Mouse (Mus musculus) c-Kit-positive CD71-positive TER-119-positive erythroid progenitor cells, embryonic 14.5 days (primary cell): ENCODE measurements around the gene Siva1.
A peak's percentile ranks its signal among the peaks of the same experiment; 100 is the strongest.

ENCODE experiments used
- DNase-seq: peaks from one replicate; pipeline ENCODE4 v3.0.0-alpha.2; 2013; ENCODE audit warnings: low spot score

The Siva1 gene

GRCm38 (mm10) chr12:112678555-112679026 is 34.1 kb downstream of the Siva1 start, which contains the start of gene Zbtb42:
Zbtb42 (plus strand) TSS chr12:112678828.
- no peak for DNase-seq

- DNase-seq, result no peak
These were observed 34.8 kb downstream of the Siva1 start for GRCm38 (mm10) chr12:112679027-112679996.

GRCm38 (mm10) chr12:112683351-112683750 is 38.9 kb downstream of the Siva1 start:
- DNase-seq, result no peak

- DNase-seq, result no peak
These were observed 44.0 kb downstream of the Siva1 start for GRCm38 (mm10) chr12:112688458-112688857.

- DNase-seq, result peak; percentile 83
These were observed 49.0 kb downstream of the Siva1 start for GRCm38 (mm10) chr12:112693185-112694126.

- no peak for DNase-seq
These were observed 49.6 kb downstream of the Siva1 start for GRCm38 (mm10) chr12:112694127-112694475.

- DNase-seq, result no peak
These were observed 52.4 kb downstream of the Siva1 start for GRCm38 (mm10) chr12:112696806-112697425.
